Mouse (Mus musculus): ENCODE data around the gene Ddn. TPM values are rescaled to one million over a fixed set of nuclear protein-coding genes. Genes with fewer than 3 reads are reported as not detected.

The Ddn gene
- total RNA-seq, 1 experiment from 2014 or later: 0.15 TPM

DNA sequence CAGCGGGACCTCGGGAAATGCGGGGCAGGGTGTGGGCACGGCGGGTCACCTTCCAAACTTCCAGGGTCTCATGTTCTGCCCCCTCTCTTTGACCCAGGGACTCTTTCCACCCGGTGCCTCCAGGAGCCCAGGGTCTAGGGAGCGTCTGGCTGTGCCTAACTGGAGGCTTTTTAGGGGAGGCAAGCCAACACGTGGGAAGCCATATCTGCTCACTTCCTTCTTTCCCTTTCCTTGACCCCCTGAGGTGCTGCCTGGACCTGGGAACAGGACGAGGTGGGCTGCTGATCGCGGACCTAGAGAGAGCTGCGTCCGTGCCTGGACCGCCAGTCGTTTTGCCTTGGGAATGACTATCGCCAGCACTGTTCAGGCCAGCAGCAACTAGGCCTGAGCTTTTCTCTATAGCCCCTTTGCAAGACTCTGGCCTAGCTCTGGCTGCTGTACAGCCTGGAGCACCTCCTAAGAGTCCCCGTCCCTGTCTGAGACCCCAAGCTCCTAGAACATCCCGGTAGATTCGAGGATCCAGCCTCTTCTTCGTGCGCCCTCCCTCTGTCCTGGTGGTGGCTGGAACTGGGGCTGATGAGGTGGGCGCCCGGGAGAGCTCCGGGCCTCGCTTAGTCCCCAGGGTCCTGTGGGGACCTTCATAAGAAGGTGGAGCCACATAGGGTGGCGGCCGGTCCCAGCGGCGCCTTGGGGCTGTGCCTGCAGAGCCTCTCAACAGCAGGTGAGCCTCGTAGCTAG lies 3.0 kb downstream of the Ddn start:
- no peak for ATAC-seq (replicated peaks in 1 of 2; ENCODE audit: insufficient read depth in 1 of 2, low FRiP score in 2 of 2, low TSS enrichment in 1 of 2, low read depth in 1 of 2, poor library complexity in 2 of 2, severe bottlenecking in 2 of 2)

DNA sequence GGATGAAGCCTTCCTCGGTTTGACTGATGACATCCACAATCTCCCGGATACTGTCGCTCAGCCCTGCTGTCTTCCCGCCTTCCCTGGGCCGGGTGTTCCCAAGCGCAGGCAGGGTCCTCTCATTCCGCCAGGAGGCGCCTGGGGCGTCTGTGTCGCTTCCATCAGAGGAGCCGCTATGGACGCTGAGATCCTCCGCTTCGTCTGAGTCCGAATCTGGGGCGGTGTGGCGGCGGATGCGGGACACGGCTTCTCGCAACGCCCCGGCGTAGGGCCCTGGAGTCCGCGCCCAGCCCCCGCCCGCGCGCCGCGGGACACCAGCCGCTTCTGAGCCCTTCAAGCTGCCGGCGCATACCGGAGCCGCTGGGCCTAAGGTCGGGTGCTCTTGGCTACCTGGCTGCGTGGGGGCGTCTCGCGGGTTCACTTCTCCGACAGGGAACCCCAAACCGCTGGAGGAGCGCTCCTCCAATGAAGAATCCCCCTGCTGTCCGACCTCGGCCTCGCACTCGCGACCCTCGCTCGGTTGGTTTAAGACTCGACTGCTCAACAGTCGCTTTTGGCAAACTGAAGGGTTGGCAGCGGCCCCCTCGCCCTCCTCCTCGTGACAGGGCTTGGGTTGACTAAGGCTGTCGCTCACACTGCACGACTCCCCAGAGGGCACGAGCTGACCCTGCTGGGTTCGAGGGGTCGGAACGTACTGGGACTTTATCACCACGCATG lies 3.8 kb downstream of the Ddn start:
- 0 out of 4 replicates have a peak, but pooled peaks of 1 of the 2 experiments have one; percentile 19 for ATAC-seq (replicated peaks in 1 of 2; ENCODE audit: insufficient read depth in 1 of 2, low FRiP score in 2 of 2, low TSS enrichment in 1 of 2, low read depth in 1 of 2, poor library complexity in 2 of 2, severe bottlenecking in 2 of 2)

DNA sequence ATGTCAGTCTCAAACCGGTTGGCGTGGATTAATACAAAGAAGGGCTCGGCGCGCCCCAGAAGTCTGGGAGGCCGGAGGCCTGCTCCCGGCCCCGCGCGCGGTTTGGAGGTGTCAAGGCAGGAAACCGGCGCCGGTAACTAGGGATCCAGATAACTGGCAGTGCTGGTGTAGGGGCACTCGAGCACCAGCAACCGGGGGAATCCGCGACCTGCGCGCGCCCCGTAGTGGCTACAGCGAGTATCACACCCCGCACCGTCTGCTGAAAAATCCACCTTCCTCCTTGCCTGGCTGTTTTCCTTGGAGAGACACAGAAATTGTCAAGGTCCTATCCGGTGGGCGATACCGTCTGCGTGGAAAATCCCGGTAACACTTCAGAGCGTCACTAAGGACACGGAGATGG lies 5.2 kb downstream of the Ddn start:
- ATAC-seq (replicated peaks in 1 of 2; ENCODE audit: insufficient read depth in 1 of 2, low FRiP score in 2 of 2, low TSS enrichment in 1 of 2, low read depth in 1 of 2, poor library complexity in 2 of 2, severe bottlenecking in 2 of 2): peak; percentile 49 to 60; a peak in 3 of 4 replicates

DNA sequence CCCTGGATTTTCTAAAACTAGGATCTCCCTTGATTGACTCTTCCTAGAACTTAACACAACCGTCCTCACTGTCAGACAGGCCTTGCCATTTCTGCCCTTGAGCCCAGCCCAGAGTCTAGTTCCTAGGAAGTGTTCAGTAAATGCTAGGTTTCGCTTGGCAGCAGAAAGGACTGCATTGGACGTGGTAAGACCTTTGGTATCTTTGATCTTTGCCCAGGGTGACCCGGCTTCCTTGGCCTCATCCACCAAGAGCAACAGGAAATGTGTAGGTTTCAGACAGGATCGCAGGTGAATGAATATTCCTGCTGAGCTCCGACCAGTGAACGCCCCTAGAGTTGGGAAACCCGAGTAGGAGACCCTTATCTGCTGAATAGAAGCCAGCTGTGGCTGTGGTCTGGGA lies 6.4 kb downstream of the Ddn start:
- no peak for ATAC-seq (replicated peaks in 1 of 2; ENCODE audit: insufficient read depth in 1 of 2, low FRiP score in 2 of 2, low TSS enrichment in 1 of 2, low read depth in 1 of 2, poor library complexity in 2 of 2, severe bottlenecking in 2 of 2)

DNA sequence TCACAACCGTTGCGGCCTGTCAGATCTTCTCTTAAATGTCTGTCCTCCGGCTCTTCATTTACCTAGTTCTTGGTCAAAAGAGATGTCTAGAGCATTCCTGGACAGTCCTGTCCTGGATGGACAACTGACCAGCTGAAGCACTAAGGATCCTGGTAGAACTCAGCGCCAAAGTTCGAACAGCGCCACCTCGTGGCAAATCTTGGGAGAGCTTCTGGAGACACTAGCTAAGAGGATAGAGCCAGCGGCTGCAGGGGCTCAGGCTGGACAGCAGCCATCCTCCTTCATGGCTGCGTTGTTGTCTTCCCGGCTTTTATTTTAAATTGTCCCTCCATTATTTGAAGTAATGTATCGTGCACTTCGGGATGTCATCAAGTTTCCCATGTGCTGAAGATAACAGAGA lies 9.9 kb downstream of the Ddn start:
- ATAC-seq (replicated peaks in 1 of 2; ENCODE audit: insufficient read depth in 1 of 2, low FRiP score in 2 of 2, low TSS enrichment in 1 of 2, low read depth in 1 of 2, poor library complexity in 2 of 2, severe bottlenecking in 2 of 2): peak; percentile 35 to 61; a peak in 2 of 4 replicates

DNA sequence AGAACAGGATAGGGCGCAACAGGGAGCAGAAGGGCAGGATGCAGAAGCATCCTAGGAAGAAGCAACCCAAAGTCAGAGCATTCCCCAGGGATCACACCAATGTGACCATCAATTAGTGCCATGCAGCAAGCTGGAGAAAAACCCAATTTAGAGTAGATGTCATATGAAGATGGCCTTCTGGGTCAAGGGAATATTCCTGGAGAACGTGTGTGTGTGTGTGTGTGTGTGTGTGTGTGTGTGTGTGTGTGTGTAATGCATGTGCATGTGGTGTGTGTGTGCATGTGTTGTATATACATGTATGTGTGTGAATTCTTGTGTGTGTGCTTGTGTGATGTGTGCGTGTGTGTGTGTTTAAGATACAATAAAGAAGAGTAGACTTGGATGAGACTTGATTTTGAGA lies 10.4 kb downstream of the Ddn start:
- no peak for ATAC-seq (replicated peaks in 1 of 2; ENCODE audit: insufficient read depth in 1 of 2, low FRiP score in 2 of 2, low TSS enrichment in 1 of 2, low read depth in 1 of 2, poor library complexity in 2 of 2, severe bottlenecking in 2 of 2)

DNA sequence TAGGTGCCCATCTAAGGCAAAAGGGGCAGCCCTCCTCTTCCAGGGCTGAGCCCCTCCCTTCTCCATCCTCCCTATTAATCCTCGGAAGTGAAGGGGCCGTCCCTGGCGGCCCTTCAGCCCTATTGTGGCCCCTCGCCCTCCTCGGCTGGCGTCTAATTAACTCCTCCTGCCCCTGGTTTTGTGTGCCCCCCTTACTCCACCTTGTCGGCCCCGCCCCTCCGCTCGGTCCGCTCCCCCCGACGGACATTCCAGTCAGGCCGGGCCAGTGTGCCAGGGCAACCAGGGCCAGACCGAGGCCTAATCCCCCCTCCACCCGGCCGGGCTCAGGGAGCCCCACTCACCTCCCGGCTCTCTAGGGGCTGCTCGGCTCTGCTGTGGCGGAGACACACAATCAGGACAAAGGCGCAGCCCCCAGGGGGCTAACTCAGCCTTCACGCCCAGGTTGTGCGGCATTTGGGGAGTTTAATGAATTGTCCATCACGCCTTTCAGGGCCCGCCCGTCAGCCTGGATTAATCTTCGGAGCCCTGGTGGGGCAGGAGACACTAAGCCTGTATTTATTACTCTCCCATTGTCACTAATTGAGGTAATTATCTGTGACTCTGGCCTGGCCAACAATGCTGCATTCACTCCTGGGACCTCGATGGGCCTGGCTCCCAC lies 11.3 kb downstream of the Ddn start:
- no peak for ATAC-seq (replicated peaks in 1 of 2; ENCODE audit: insufficient read depth in 1 of 2, low FRiP score in 2 of 2, low TSS enrichment in 1 of 2, low read depth in 1 of 2, poor library complexity in 2 of 2, severe bottlenecking in 2 of 2)

DNA sequence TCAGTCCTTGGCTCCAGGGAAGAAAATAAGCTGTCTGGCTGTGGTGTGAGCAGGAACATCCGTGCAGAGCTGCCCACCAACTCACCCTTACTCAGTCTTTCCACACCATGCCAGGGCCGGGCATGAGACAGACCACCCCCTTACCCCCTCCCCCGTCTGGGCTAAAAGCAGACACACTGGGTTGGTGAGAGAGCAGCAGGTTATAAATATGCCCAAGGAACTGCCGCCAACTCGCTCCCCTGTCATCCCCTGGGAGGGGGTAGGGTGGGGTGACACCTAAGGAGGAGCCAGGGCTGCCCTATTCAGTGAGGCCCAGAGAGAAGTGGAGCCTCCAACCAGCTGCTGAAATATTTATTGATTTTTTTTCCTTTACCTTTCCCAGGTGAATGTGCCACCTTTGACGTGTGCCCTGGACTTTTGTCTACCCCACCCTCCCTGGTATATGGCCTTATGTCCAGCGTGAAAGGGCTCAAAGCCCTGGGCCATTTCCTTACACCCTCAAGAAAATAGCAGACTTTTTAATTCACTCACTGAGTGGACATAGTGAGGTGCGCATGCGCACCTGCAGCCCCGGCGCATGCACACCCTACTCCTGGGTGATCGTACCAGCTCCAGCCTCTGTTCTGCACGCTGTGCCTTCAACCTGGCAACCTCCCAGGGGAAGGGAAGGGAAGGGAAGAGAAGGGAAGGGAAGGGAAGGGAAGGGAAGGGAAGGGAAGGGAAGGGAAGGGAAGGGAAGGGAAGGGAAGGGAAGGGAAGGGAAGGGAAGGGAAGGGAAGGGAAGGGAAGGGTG lies 12.3 kb downstream of the Ddn start:
- no peak for ATAC-seq (replicated peaks in 1 of 2; ENCODE audit: insufficient read depth in 1 of 2, low FRiP score in 2 of 2, low TSS enrichment in 1 of 2, low read depth in 1 of 2, poor library complexity in 2 of 2, severe bottlenecking in 2 of 2)

DNA sequence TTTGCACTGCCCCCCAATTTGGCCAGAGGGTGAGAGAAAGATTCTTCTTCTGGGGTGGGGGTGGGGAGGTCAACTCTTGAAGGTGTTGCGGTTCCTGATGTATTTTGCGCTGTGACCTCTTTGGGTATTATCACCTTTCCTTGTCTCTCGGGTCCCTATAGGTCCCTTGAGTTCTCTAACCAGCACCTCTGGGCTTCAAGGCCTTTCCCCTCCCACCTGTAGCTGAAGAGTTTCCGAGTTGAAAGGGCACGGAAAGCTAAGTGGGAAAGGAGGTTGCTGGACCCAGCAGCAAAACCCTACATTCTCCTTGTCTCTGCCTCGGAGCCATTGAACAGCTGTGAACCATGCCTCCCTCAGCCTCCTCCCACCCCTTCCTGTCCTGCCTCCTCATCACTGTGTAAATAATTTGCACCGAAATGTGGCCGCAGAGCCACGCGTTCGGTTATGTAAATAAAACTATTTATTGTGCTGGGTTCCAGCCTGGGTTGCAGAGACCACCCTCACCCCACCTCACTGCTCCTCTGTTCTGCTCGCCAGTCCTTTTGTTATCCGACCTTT lies 16.1 kb downstream of the Ddn start:
- ATAC-seq (replicated peaks in 1 of 2; ENCODE audit: insufficient read depth in 1 of 2, low FRiP score in 2 of 2, low TSS enrichment in 1 of 2, low read depth in 1 of 2, poor library complexity in 2 of 2, severe bottlenecking in 2 of 2): no peak; a peak in 1 of 4 replicates

DNA sequence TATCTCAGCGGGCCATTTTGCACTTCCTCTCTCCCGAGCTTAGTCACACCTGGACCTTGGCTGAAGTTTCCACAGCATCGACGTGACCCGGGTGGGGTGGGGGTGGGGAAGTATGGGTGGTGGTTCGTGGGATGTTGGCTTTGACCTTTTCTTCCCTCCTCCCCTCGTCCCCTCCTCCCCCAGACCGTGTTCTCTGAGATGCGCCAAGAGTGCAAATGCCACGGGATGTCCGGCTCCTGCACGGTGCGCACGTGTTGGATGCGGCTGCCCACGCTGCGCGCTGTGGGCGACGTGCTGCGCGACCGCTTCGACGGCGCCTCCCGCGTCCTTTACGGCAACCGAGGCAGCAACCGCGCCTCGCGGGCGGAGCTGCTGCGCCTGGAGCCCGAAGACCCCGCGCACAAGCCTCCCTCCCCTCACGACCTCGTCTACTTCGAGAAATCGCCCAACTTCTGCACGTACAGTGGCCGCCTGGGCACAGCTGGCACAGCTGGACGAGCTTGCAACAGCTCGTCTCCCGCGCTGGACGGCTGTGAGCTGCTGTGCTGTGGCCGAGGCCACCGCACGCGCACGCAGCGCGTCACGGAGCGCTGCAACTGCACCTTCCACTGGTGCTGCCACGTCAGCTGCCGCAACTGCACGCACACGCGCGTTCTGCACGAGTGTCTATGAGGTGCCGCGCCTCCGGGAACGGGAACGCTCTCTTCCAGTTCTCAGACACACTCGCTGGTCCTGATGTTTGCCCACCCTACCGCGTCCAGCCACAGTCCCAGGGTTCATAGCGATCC lies 16.9 kb downstream of the Ddn start:
- 0 out of 4 replicates have a peak, but pooled peaks of 1 of the 2 experiments have one; percentile 15 for ATAC-seq (replicated peaks in 1 of 2; ENCODE audit: insufficient read depth in 1 of 2, low FRiP score in 2 of 2, low TSS enrichment in 1 of 2, low read depth in 1 of 2, poor library complexity in 2 of 2, severe bottlenecking in 2 of 2)

DNA sequence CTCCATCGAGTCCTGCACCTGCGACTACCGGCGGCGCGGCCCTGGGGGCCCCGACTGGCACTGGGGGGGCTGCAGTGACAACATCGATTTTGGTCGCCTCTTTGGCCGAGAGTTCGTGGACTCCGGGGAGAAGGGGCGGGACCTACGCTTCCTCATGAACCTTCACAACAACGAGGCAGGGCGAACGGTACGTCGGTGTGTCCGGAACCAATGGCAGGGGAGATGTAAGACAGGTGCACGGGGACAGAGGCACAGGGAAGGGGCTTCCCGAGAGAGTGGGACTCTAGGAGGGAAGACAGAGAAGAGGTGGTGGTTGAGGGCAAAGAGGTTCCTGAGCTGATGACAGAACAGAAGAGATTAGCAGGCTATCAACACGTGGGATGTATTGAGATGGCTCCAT lies 17.5 kb downstream of the Ddn start:
- ATAC-seq (replicated peaks in 1 of 2; ENCODE audit: insufficient read depth in 1 of 2, low FRiP score in 2 of 2, low TSS enrichment in 1 of 2, low read depth in 1 of 2, poor library complexity in 2 of 2, severe bottlenecking in 2 of 2): no peak

DNA sequence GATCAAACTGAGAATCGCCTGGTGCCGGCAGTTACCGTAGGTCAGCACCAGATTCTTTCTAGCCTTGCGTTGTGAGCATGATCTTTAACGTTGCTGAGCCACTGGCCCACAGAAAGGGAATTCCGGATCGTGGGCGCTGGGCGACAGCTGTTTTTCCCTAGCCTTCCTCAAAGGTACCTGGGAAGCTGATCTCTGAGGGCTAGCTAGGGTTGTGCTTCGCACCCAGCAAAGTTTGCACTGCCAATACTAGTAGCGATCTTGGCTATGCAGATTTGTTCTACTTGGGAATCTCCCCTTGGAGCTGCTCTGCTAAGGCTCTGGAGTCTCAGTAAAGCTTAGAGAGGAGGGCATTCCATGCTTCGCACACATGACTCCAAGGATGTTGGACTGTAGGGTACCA lies 18.1 kb downstream of the Ddn start:
- ATAC-seq (replicated peaks in 1 of 2; ENCODE audit: insufficient read depth in 1 of 2, low FRiP score in 2 of 2, low TSS enrichment in 1 of 2, low read depth in 1 of 2, poor library complexity in 2 of 2, severe bottlenecking in 2 of 2): no peak

DNA sequence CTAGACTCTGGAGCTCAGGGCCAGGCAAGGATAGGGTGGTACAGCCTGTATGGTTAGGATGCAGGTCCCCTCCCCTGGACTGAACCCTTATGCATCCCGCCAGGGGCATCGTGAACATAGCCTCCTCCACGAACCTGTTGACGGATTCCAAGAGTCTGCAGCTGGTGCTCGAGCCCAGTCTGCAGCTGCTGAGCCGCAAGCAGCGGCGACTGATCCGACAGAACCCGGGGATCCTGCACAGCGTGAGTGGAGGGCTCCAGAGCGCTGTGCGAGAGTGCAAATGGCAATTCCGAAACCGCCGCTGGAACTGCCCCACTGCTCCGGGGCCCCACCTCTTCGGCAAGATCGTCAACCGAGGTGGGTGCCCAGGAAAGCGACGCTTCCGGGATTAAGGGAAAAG lies 18.5 kb downstream of the Ddn start:
- ATAC-seq (replicated peaks in 1 of 2; ENCODE audit: insufficient read depth in 1 of 2, low FRiP score in 2 of 2, low TSS enrichment in 1 of 2, low read depth in 1 of 2, poor library complexity in 2 of 2, severe bottlenecking in 2 of 2): no peak

DNA sequence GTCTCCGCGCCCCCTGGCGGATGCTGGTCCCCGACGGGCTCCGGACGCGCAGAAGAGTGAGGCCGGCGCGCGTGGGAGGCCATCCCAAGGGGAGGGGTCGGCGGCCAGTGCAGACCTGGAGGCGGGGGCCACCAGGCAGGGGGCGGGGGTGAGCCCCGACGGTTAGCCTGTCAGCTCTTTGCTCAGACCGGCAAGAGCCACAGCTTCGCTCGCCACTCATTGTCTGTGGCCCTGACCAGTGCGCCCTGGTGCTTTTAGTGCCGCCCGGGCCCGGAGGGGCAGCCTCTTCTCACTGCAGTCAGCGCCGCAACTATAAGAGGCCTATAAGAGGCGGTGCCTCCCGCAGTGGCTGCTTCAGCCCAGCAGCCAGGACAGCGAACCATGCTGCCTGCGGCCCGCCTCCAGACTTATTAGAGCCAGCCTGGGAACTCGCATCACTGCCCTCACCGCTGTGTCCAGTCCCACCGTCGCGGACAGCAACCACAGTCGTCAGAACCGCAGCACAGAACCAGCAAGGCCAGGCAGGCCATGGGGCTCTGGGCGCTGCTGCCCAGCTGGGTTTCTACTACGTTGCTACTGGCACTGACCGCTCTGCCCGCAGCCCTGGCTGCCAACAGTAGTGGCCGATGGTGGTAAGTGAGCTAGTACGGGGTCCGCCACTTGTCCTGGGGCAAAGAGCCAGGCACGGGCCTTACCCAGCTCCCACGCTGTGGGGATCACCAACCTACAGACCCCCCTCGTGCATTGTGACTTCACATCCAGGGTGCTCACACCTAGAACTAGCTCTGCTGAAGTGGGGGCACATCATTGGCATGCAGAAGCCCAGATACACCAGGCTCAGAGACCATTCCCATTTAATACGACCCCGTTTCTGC lies 19.4 kb downstream of the Ddn start, which contains the start of gene Wnt1:
Wnt1 (plus strand) TSS at position 197 of the 875 bp plus-strand sequence.
- ATAC-seq (replicated peaks in 1 of 2; ENCODE audit: insufficient read depth in 1 of 2, low FRiP score in 2 of 2, low TSS enrichment in 1 of 2, low read depth in 1 of 2, poor library complexity in 2 of 2, severe bottlenecking in 2 of 2): no peak; a peak in 1 of 4 replicates

DNA sequence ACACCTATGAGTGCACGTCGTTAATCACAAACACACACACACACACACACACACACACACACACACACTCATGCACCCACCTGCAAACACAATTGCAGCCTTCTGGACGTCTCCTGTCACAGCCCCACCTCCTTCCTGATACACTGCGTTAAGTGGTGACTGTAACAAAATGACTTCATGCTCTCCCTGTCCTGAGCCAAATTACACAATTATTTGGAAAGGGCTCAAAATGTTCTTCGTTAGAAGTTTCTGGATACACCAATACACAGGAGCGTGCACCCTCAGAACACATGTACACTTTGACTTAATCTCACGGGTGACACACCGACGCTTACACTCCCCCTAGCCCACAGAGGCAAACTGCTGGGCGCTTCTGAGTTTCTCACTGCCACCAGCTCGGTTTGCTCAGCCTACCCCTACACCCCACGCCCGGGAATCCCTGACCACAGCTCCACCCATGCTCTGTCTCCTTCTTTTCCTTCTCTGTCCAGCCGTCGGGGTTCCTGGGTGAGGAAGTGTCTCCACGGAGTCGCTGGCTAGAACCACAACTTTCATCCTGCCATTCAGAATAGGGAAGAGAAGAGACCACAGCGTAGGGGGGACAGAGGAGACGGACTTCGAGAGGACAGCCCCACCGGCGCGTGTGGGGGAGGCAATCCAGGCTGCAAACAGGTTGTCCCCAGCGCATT lies 20.2 kb downstream of the Ddn start:
- 0 out of 4 replicates have a peak, but pooled peaks of 1 of the 2 experiments have one; percentile 41 for ATAC-seq (replicated peaks in 1 of 2; ENCODE audit: insufficient read depth in 1 of 2, low FRiP score in 2 of 2, low TSS enrichment in 1 of 2, low read depth in 1 of 2, poor library complexity in 2 of 2, severe bottlenecking in 2 of 2)
